Mouse (Mus musculus): ENCODE results near the gene Alg9. TPM values are rescaled to one million over a fixed set of nuclear protein-coding genes. Genes with fewer than 3 reads are reported as not detected.
A peak's percentile ranks its signal among the peaks of the same experiment; 100 is the strongest.

The Alg9 gene
- total and polyA plus RNA-seq, 2 experiments, result 14.7 to 16.0 TPM

GRCm38 (mm10) chr9:50776162-50776760 is 1.4 kb downstream of the Alg9 start:
- H3K27ac ChIP-seq (replicated peaks; ENCODE audit: insufficient read depth, low read depth, low read length), result no peak overlapping the region
- H3K36me3 ChIP-seq (ENCODE audit: control insufficient read depth, insufficient read depth, low read length), result peaks cover 11% of the 10 kb centered on the region; the same call in 1 of the 2 replicates
- TF ChIP-seq CTCF (IDR thresholded peaks at IDR 0.05; ENCODE audit: low read depth, low read length) (no peak), POLR2A (IDR thresholded peaks at IDR 0.05; ENCODE audit: extremely low read depth, insufficient read depth, low read length) (no peak)
- H3K79me2 ChIP-seq (ENCODE audit: control insufficient read depth, insufficient read depth, low read length), result peaks cover 4% of the 10 kb centered on the region; the same call in 1 of the 2 replicates
- DNase-seq (ENCODE audit: extremely low read depth, low read depth, low spot score), result no peak
- no peak overlapping the region for H3K4me3 ChIP-seq (ENCODE audit: insufficient read depth, low read depth, low read length)
- 80% methylated on average over 11 of the region's 11 CpGs for WGBS
- H3K9ac ChIP-seq (ENCODE audit: low read depth, low read length), result no peak overlapping the region
- H3K27me3 ChIP-seq (ENCODE audit: control insufficient read depth, insufficient read depth, low read length), result no peaks in the 10 kb centered on the region
- H3K4me1 ChIP-seq (ENCODE audit: control insufficient read depth, insufficient read depth, low read length), result peaks cover 9% of the 10 kb centered on the region; the same call in 1 of the 2 replicates

GRCm38 (mm10) chr9:50782155-50782554 is 7.3 kb downstream of the Alg9 start:
- no peaks in the 10 kb centered on the region for H3K79me2 ChIP-seq (ENCODE audit: control insufficient read depth, insufficient read depth, low read length)
- 86% methylated on average over 2 of the region's 2 CpGs for WGBS

GRCm38 (mm10) chr9:50795266-50795665 is 20.4 kb downstream of the Alg9 start:
- no peak for DNase-seq (ENCODE audit: extremely low read depth, low read depth, low spot score)
- Histone ChIP-seq H3K36me3 (ENCODE audit: control insufficient read depth, insufficient read depth, low read length) (peaks cover 2% of the 10 kb centered on the region; the same call in 1 of the 2 replicates), H3K4me1 (ENCODE audit: control insufficient read depth, insufficient read depth, low read length) (peaks cover 13% of the 10 kb centered on the region), H3K27ac (replicated peaks; ENCODE audit: insufficient read depth, low read depth, low read length) (no peak overlapping the region), H3K4me3 (ENCODE audit: insufficient read depth, low read depth, low read length) (no peak overlapping the region), H3K27me3 (ENCODE audit: control insufficient read depth, insufficient read depth, low read length) (no peaks in the 10 kb centered on the region), H3K9ac (ENCODE audit: low read depth, low read length) (no peak overlapping the region), H3K79me2 (ENCODE audit: control insufficient read depth, insufficient read depth, low read length) (no peaks in the 10 kb centered on the region)
- TF ChIP-seq CTCF (IDR thresholded peaks at IDR 0.05; ENCODE audit: low read depth, low read length) (no peak), POLR2A (IDR thresholded peaks at IDR 0.05; ENCODE audit: extremely low read depth, insufficient read depth, low read length) (no peak)
- 90% methylated on average over 3 of the region's 3 CpGs for WGBS

More at GRCm38 (mm10) chr9:50782155-50782554, 7.3 kb downstream of the Alg9 start:
- peak; percentile 26 for DNase-seq (ENCODE audit: extremely low read depth, low read depth, low spot score)
- no peaks in the 10 kb centered on the region for H3K4me1 ChIP-seq (ENCODE audit: control insufficient read depth, insufficient read depth, low read length)
- H3K27me3 ChIP-seq (ENCODE audit: control insufficient read depth, insufficient read depth, low read length), result no peaks in the 10 kb centered on the region
- TF ChIP-seq POLR2A (IDR thresholded peaks at IDR 0.05; ENCODE audit: extremely low read depth, insufficient read depth, low read length), result no peak
- TF ChIP-seq CTCF (IDR thresholded peaks at IDR 0.05; ENCODE audit: low read depth, low read length), result peak; percentile 59
- H3K4me3 ChIP-seq (ENCODE audit: insufficient read depth, low read depth, low read length), result no peak overlapping the region
- H3K9ac ChIP-seq (ENCODE audit: low read depth, low read length), result no peak overlapping the region
- no peak overlapping the region for H3K27ac ChIP-seq (replicated peaks; ENCODE audit: insufficient read depth, low read depth, low read length)
- peaks cover 23% of the 10 kb centered on the region for H3K36me3 ChIP-seq (ENCODE audit: control insufficient read depth, insufficient read depth, low read length)

- peak; percentile 94 for DNase-seq (ENCODE audit: extremely low read depth, low read depth, low spot score)
- Histone ChIP-seq H3K79me2 (ENCODE audit: control insufficient read depth, insufficient read depth, low read length) (no peaks in the 10 kb centered on the region), H3K27me3 (ENCODE audit: control insufficient read depth, insufficient read depth, low read length) (no peaks in the 10 kb centered on the region), H3K4me3 (ENCODE audit: insufficient read depth, low read depth, low read length) (no peak overlapping the region), H3K9ac (ENCODE audit: low read depth, low read length) (no peak overlapping the region), H3K36me3 (ENCODE audit: control insufficient read depth, insufficient read depth, low read length) (peaks cover 2% of the 10 kb centered on the region), H3K4me1 (ENCODE audit: control insufficient read depth, insufficient read depth, low read length) (peaks cover 13% of the 10 kb centered on the region), H3K27ac (replicated peaks; ENCODE audit: insufficient read depth, low read depth, low read length) (peak overlapping the region; percentile 61)
- TF ChIP-seq POLR2A (IDR thresholded peaks at IDR 0.05; ENCODE audit: extremely low read depth, insufficient read depth, low read length), result no peak
- no peak for TF ChIP-seq CTCF (IDR thresholded peaks at IDR 0.05; ENCODE audit: low read depth, low read length)
- 75% methylated on average over 8 of the region's 8 CpGs for WGBS
Observed at GRCm38 (mm10) chr9:50796776-50797175, 22.0 kb downstream of the Alg9 start.

- Histone ChIP-seq H3K4me1 (ENCODE audit: control insufficient read depth, insufficient read depth, low read length) (peaks cover 13% of the 10 kb centered on the region), H3K27me3 (ENCODE audit: control insufficient read depth, insufficient read depth, low read length) (no peaks in the 10 kb centered on the region), H3K4me3 (ENCODE audit: insufficient read depth, low read depth, low read length) (no peak overlapping the region), H3K9ac (ENCODE audit: low read depth, low read length) (no peak overlapping the region), H3K27ac (replicated peaks; ENCODE audit: insufficient read depth, low read depth, low read length) (peak overlapping the region; percentile 82), H3K79me2 (ENCODE audit: control insufficient read depth, insufficient read depth, low read length) (no peaks in the 10 kb centered on the region), H3K36me3 (ENCODE audit: control insufficient read depth, insufficient read depth, low read length) (peaks cover 8% of the 10 kb centered on the region)
- peak; percentile 66 for DNase-seq (ENCODE audit: extremely low read depth, low read depth, low spot score)
- 84% methylated on average over 7 of the region's 7 CpGs for WGBS
- no peak for TF ChIP-seq POLR2A (IDR thresholded peaks at IDR 0.05; ENCODE audit: extremely low read depth, insufficient read depth, low read length)
- no peak for TF ChIP-seq CTCF (IDR thresholded peaks at IDR 0.05; ENCODE audit: low read depth, low read length)
Observed at GRCm38 (mm10) chr9:50797641-50798040, 22.8 kb downstream of the Alg9 start.

GRCm38 (mm10) chr9:50798368-50798767 is 23.5 kb downstream of the Alg9 start:
- no peak overlapping the region for H3K9ac ChIP-seq (ENCODE audit: low read depth, low read length)
- WGBS, result 25% methylated on average over 5 of the region's 5 CpGs
- no peak for TF ChIP-seq POLR2A (IDR thresholded peaks at IDR 0.05; ENCODE audit: extremely low read depth, insufficient read depth, low read length)
- TF ChIP-seq CTCF (IDR thresholded peaks at IDR 0.05; ENCODE audit: low read depth, low read length), result no peak
- H3K27ac ChIP-seq (replicated peaks; ENCODE audit: insufficient read depth, low read depth, low read length), result peak overlapping the region; percentile 82
- H3K79me2 ChIP-seq (ENCODE audit: control insufficient read depth, insufficient read depth, low read length), result no peaks in the 10 kb centered on the region
- peaks cover 6% of the 10 kb centered on the region for H3K36me3 ChIP-seq (ENCODE audit: control insufficient read depth, insufficient read depth, low read length)
- H3K4me3 ChIP-seq (ENCODE audit: insufficient read depth, low read depth, low read length), result no peak overlapping the region
- H3K4me1 ChIP-seq (ENCODE audit: control insufficient read depth, insufficient read depth, low read length), result peaks cover 13% of the 10 kb centered on the region
- DNase-seq (ENCODE audit: extremely low read depth, low read depth, low spot score), result peak; percentile 94
- no peaks in the 10 kb centered on the region for H3K27me3 ChIP-seq (ENCODE audit: control insufficient read depth, insufficient read depth, low read length)

Measured in liver, adult 2 months (tissue).